Mouse (Mus musculus): ENCODE measurements around the gene Vldlr.

The Vldlr gene

DNA sequence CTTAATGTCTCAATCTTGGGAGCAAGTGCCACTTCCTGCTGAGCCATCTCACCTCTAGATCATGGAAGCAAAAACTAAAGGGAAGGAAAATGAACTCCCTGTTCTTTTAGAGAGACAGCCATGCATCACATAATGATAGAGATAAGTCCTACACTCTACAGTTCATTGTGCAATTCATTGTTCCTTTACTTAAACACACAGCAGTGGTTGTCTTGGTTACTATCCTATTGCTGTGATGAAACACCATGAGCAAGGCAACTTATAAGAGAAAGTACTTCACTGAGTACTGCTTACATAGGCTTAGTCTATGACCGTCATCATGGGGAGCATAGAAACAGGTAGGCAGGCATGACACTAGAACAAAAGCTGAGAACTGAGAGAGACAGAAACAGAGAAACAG, 12.0 kb downstream of the Vldlr start:
- in situ Hi-C loops (cut with MboI, MseI) = no loop called here

DNA sequence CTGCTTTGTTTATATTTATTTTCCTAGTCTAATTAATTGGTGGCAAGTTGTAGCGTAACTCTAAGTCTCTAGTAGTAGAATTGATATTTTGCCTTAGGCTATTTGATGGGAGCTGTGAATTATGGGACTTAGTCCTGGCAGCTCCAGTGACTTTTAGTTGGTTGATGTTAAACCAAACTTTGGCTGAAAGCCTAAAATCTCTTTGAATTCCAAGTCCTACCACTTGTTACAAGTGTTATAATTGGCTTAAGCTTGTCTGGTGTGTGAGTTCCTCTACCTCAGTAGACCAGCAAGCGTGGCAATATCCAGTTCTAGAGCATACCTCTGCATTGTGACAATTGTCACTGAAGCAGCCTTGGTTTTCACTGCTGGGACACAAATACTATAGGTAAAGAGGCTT, 17.1 kb downstream of the Vldlr start:
- in situ Hi-C loops (cut with MboI, MseI) = no loop called here

GRCm38 (mm10) chr19:27239913-27240312, 23.6 kb downstream of the Vldlr start:
- in situ Hi-C loops (cut with MboI, MseI) = no loop called here

DNA sequence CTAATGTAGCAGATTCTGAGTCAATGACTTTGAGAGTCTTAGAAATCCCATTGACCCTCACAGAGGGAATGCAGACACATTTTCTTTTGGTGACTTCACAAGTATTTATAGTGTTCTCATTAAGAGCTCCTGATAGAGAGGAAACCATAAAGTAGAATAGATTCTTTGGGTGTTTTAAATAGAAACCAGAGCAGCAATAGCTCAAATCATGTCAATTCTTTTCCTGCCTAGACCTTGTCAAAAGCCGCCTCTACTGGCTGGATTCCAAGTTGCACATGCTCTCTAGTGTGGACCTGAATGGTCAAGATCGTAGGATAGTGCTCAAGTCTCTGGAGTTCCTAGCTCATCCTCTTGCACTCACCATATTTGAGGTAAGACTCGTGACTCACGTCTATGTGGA, 27.2 kb downstream of the Vldlr start:
- in situ Hi-C loops (cut with MboI, MseI) = no loop called here

DNA sequence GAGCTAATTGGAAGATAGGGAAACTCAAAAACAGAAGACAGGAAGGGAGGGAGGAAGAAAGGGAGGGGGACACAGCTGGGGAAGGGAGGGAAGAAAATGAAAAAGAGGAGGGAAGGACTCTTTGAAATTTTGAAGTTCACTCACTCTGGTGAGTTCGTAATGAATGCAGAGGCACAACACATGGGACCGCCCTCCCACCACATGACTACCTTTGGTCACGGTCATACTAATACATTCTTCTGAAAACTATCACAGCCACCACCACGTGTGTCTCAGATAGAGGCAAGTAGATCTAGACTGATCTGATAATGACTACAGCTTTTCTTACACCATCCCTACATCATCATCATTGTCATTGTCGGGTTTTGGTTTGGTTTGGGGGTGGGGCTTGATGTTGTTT, 38.5 kb downstream of the Vldlr start:
- in situ Hi-C loops (cut with MboI, MseI) = no loop called here

DNA sequence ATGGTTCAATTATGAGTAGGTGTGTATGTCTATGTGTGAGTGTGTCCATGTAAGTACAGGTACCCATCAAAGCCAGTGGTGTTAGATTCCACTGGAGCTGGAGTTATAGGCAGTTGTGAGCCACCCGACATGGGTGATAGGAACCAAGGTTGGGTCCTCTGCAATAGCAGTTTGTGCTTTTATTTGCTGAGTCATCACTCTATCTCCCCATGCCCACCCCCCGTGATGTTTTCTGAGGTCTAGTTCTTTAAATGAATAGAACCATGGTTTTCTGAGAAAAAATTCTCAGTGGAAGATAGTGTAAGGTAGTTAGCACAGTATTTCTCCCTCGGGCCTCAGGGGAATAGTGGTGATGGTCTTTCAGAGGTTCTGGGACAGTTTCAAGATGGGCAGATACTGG, 39.4 kb downstream of the Vldlr start:
- in situ Hi-C loops (cut with MboI, MseI) = no loop called here

DNA sequence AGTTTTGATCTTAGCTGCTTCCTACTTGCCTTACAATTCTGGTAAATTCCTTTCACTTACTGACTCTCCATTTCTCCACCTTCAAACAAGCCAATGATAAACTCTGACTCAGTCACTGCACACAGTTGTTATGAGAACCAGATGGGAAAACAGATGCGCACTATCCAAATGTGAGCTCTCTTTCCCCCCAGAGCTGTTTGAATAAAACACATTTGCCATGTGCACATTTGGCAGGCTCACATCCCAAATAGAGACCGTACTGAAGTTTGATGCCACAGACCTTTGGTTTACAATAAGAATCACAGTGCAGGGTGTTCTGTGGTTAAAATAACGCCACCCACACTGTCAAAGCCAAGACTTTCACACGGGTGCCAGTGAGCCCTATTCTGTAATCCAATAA, 43.8 kb downstream of the Vldlr start:
- in situ Hi-C loops (cut with MboI, MseI) = no loop called here

- in situ Hi-C loops (cut with MboI, MseI) = no loop called here
These were observed 44.5 kb downstream of the Vldlr start for GRCm38 (mm10) chr19:27260621-27261278.

DNA sequence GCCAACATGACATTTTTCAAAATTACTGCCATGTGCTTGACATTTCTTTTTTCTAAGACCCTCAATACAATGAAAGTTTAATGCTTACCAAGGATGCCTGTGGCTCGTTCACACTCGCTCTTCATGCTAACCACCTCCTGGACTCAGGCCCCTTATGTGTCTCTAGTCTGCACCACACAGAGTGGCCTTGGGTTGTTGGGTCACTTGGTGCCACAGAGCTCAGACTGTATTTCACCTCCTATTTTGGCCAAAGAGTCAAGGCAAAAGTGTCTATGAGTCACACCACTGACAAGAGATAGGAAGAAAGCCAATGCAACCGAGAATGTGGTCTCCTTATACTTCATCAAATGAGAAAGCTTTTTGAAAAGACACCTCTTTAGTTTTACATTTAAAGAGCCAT, 45.9 kb downstream of the Vldlr start:
- in situ Hi-C loops (cut with MboI, MseI) = no loop called here

GRCm38 (mm10) chr19:27273385-27273784, 57.1 kb downstream of the Vldlr start:
- in situ Hi-C loops (cut with MboI, MseI) = no loop called here

DNA sequence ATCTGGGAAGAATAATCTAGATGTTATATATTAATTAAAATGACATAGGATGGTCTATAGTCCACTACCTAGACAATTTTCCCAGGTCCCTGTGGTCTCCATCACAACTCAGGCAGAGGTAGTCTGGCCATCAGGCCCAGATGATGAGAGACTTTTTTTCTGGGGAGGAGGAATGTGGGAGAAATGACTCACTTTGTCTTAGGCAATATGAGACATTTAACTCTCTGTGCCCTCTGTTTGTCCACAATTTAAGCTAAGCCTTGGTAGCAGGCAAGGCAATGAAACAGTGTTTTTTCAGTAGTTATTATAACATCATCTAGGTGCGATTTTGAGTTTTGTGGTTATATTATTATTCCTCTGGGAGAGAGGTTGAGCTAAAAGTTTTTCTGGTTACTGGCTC, 58.1 kb downstream of the Vldlr start:
- in situ Hi-C loops (cut with MboI, MseI) = no loop called here

DNA sequence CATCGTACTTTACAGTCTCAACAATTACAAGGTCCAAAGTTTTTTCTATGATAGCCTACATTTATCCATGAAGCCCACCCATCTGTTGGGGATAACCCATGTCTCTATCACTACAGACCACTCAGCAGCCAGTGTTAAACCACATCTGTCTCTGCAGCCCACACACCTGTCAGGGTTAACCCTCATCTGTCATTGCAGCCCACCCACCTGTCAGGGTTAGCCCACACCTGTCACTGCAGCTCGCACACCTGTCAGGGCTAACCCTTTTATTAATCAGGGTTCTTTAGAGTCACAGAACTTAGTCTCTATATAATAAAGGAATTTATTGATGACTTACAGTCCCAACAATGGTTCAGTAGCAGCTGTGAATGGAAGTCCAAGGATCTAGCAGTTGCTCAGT, 62.9 kb downstream of the Vldlr start:
- in situ Hi-C loops (cut with MboI, MseI) = no loop called here

Measured in regulatory T cell (primary cell).